Mouse (Mus musculus): ENCODE results near the gene Ube2dnl1. TPM values are rescaled to one million over a fixed set of nuclear protein-coding genes. Genes with fewer than 3 reads are reported as not detected.

Gene Ube2dnl1
- total RNA-seq (2017): not detected in 2 replicates

GRCm38 (mm10) chrX:114904712-114905111 lies at the start of gene Ube2dnl1:
Ube2dnl1 (plus strand) TSS chrX:114905012.
- ATAC-seq (replicated peaks in 1 of 2; ENCODE audit: insufficient read depth in 1 of 2, low FRiP score in 2 of 2, low TSS enrichment in 1 of 2, low read depth in 1 of 2, poor library complexity in 2 of 2, severe bottlenecking in 2 of 2): no peak

GRCm38 (mm10) chrX:114895489-114895888 lies 9.3 kb upstream of the Ube2dnl1 start:
- no peak for ATAC-seq (replicated peaks in 1 of 2; ENCODE audit: insufficient read depth in 1 of 2, low FRiP score in 2 of 2, low TSS enrichment in 1 of 2, low read depth in 1 of 2, poor library complexity in 2 of 2, severe bottlenecking in 2 of 2)

- no peak for ATAC-seq (replicated peaks in 1 of 2; ENCODE audit: insufficient read depth in 1 of 2, low FRiP score in 2 of 2, low TSS enrichment in 1 of 2, low read depth in 1 of 2, poor library complexity in 2 of 2, severe bottlenecking in 2 of 2)
Observed at GRCm38 (mm10) chrX:114897506-114897905, 7.3 kb upstream of the Ube2dnl1 start.

GRCm38 (mm10) chrX:114903391-114903790 lies 1.4 kb upstream of the Ube2dnl1 start:
- ATAC-seq (replicated peaks in 1 of 2; ENCODE audit: insufficient read depth in 1 of 2, low FRiP score in 2 of 2, low TSS enrichment in 1 of 2, low read depth in 1 of 2, poor library complexity in 2 of 2, severe bottlenecking in 2 of 2): no peak

- ATAC-seq (replicated peaks in 1 of 2; ENCODE audit: insufficient read depth in 1 of 2, low FRiP score in 2 of 2, low TSS enrichment in 1 of 2, low read depth in 1 of 2, poor library complexity in 2 of 2, severe bottlenecking in 2 of 2): no peak
Observed at GRCm38 (mm10) chrX:114907282-114907681, 2.5 kb downstream of the Ube2dnl1 start, which contains the start of gene Ube2dnl2. Ube2dnl2 (plus strand) TSS chrX:114907582.

GRCm38 (mm10) chrX:114955066-114955465 lies 50.3 kb downstream of the Ube2dnl1 start:
- no peak for ATAC-seq (replicated peaks in 1 of 2; ENCODE audit: insufficient read depth in 1 of 2, low FRiP score in 2 of 2, low TSS enrichment in 1 of 2, low read depth in 1 of 2, poor library complexity in 2 of 2, severe bottlenecking in 2 of 2)

Other genes starting within 250 kb of the Ube2dnl1 start
- gene Ube2dnl2, start 2.6 kb downstream of the Ube2dnl1 start, total RNA-seq (2017): not detected in 2 replicates